Mouse (Mus musculus) liver, postnatal 0 days (tissue): ENCODE measurements around the gene Zfp143. TPM values are rescaled to one million over a fixed set of nuclear protein-coding genes. Genes with fewer than 3 reads are reported as not detected.
A peak's percentile ranks its signal among the peaks of the same experiment; 100 is the strongest.
"Not testable (repeated sequence)": the region's sequence is repeated elsewhere in the genome, so short reads cannot be mapped to it uniquely, and the experiment has no call there.

Source experiments
- ATAC-seq: fragments of 200-750 bp; cut with Nextera tagmentation; 2 replicates; pipeline ENCODE4 v1.8.0; 2017; ENCODE audit warnings: mild to moderate bottlenecking, moderate library complexity
- DNase-seq: peaks from one replicate; pipeline ENCODE4 v3.0.0-alpha.2; 2016
- H3K27ac ChIP-seq: fragments of 300-500 bp; sonication (generic); 2 replicates; pipeline ENCODE4 v1.5.1; 2014; ENCODE audit warnings: antibody characterized with exemption, moderate library complexity, mild to moderate bottlenecking, low read depth
- H3K27me3 ChIP-seq: fragments of 300-500 bp; sonication (generic); 2 replicates; pipeline ENCODE4 v1.6.1; 2014; ENCODE audit warnings: low read length, control low read depth, mixed read lengths; ENCODE audit not compliant: insufficient read depth
- H3K36me3 ChIP-seq: fragments of 300-500 bp; sonication (generic); replicated peaks from 2 replicates; pipeline ENCODE4 v1.6.1; 2014; ENCODE audit warnings: mild to moderate bottlenecking, control low read depth, low read length, moderate library complexity, mixed read lengths; ENCODE audit not compliant: insufficient read depth
- H3K4me1 ChIP-seq: fragments of 300-500 bp; sonication (generic); 2 replicates; pipeline ENCODE4 v1.6.1; 2014; ENCODE audit warnings: antibody characterized with exemption, mild to moderate bottlenecking, control low read depth; ENCODE audit not compliant: insufficient read depth
- H3K4me2 ChIP-seq: fragments of 300-500 bp; sonication (generic); 2 replicates; pipeline ENCODE4 v1.6.1; 2014; ENCODE audit warnings: low read depth, mild to moderate bottlenecking, low read length, moderate library complexity, mixed read lengths
- H3K4me3 ChIP-seq: fragments of 300-500 bp; sonication (generic); 2 replicates; pipeline ENCODE4 v1.5.1; 2014; ENCODE audit warnings: low read depth, low read length
- H3K9ac ChIP-seq: fragments of 300-500 bp; sonication (generic); replicated peaks from 2 replicates; pipeline ENCODE4 v1.6.1; 2014; ENCODE audit warnings: mild to moderate bottlenecking, moderate library complexity
- H3K9me3 ChIP-seq: fragments of 300-500 bp; sonication (generic); 2 replicates; pipeline ENCODE4 v1.6.1; 2016; ENCODE audit warnings: mild to moderate bottlenecking, control low read depth, low read length, mixed read lengths
- CTCF ChIP-seq: sonication (generic); IDR thresholded peaks from 2 replicates; pipeline ENCODE4 v1.5.1; 2016; ENCODE audit warnings: antibody characterized with exemption, low read depth
- EP300 ChIP-seq: IDR thresholded peaks from 2 replicates; pipeline ENCODE4 v1.6.1; 2016; ENCODE audit warnings: antibody characterized with exemption, low read depth, mild to moderate bottlenecking
- WGBS: fragments of 180-500 bp; shearing (Covaris S2); extraction: QIAGEN DNeasy Blood & Tissue Kit; methylation state at CpG from one replicate; pipeline ENCODE4 v1.1.7; 2014; ENCODE audit not compliant: insufficient replicate concordance; 5-methylcytosine and 5-hydroxymethylcytosine counted together
- polyA plus RNA-seq: library from polyadenylated mRNA; unstranded; fragments of >200 nt; fragmentation: Nextera tagmentation; extraction: Ambion mirVana; gene quantifications from 2 replicates; pipeline ENCODE4 v1.2.1, GENCODE M21; 2015

Zfp143 gene
- polyA plus RNA-seq, 1 experiment from 2014 or later: 5.2 TPM

GRCm38 (mm10) chr7:110026594-110026993 lies 34.4 kb upstream of the Zfp143 start:
- TF ChIP-seq CTCF (no peak), EP300 (no peak)
- Histone ChIP-seq H3K36me3 (peaks cover 24% of the 10 kb centered on the region), H3K27ac (no peak overlapping the region), H3K9ac (no peak overlapping the region), H3K4me1 (peaks cover 5% of the 10 kb centered on the region; the same call in 1 of the 2 replicates), H3K4me3 (no peak overlapping the region), H3K27me3 (no peaks in the 10 kb centered on the region), H3K4me2 (no peak overlapping the region), H3K9me3 (no peaks in the 10 kb centered on the region)
- no peak for DNase-seq
- WGBS: 84% methylated on average over 2 of the region's 2 CpGs
- no peak for ATAC-seq

GRCm38 (mm10) chr7:110028826-110029225 lies 32.2 kb upstream of the Zfp143 start:
- H3K9ac ChIP-seq: no peak overlapping the region
- WGBS: 52% methylated on average over 1 of the region's 1 CpGs
- peaks cover 41% of the 10 kb centered on the region for H3K36me3 ChIP-seq
- no peaks in the 10 kb centered on the region for H3K4me1 ChIP-seq
- ATAC-seq (no peak), DNase-seq (no peak)
- no peak overlapping the region for H3K4me3 ChIP-seq
- no peak overlapping the region for H3K27ac ChIP-seq
- no peak overlapping the region for H3K4me2 ChIP-seq
- TF ChIP-seq EP300: no peak
- no peak for TF ChIP-seq CTCF
- no peaks in the 10 kb centered on the region for H3K27me3 ChIP-seq
- H3K9me3 ChIP-seq: no peaks in the 10 kb centered on the region

- DNase-seq: no peak
- Histone ChIP-seq H3K4me2 (no peak overlapping the region), H3K27ac (no peak overlapping the region), H3K4me1 (no peaks in the 10 kb centered on the region), H3K36me3 (peaks cover 50% of the 10 kb centered on the region), H3K9me3 (no peaks in the 10 kb centered on the region), H3K9ac (no peak overlapping the region), H3K4me3 (no peak overlapping the region), H3K27me3 (no peaks in the 10 kb centered on the region)
- TF ChIP-seq CTCF (no peak), EP300 (no peak)
- no peak for ATAC-seq
- WGBS: 73% methylated on average over 3 of the region's 3 CpGs
Observed at GRCm38 (mm10) chr7:110030342-110030741, 30.7 kb upstream of the Zfp143 start.

- peaks cover 11% of the 10 kb centered on the region for H3K4me1 ChIP-seq
- H3K27ac ChIP-seq, H3K4me2 ChIP-seq, DNase-seq, ATAC-seq, H3K9me3 ChIP-seq, H3K9ac ChIP-seq, H3K27me3 ChIP-seq, H3K4me3 ChIP-seq: not testable (repeated sequence)
- 87% methylated on average over 2 of the region's 2 CpGs for WGBS
- peaks cover 31% of the 10 kb centered on the region for H3K36me3 ChIP-seq
Observed at GRCm38 (mm10) chr7:110057723-110058122, 3.3 kb upstream of the Zfp143 start.

GRCm38 (mm10) chr7:110059092-110059785 lies 1.8 kb upstream of the Zfp143 start:
- Histone ChIP-seq H3K9me3 (no peaks in the 10 kb centered on the region), H3K27me3 (no peaks in the 10 kb centered on the region), H3K36me3 (peaks cover 18% of the 10 kb centered on the region), H3K4me2 (peak overlapping the region; percentile 77; the same call in 1 of the 2 replicates), H3K4me1 (peaks cover 26% of the 10 kb centered on the region), H3K27ac (no peak overlapping the region), H3K4me3 (no peak overlapping the region; the same call in 1 of the 2 replicates), H3K9ac (no peak overlapping the region)
- 70% methylated on average over 12 of the region's 12 CpGs for WGBS
- peak; percentile 18 for DNase-seq
- no peak for ATAC-seq
- TF ChIP-seq EP300 (no peak), CTCF (peak; percentile 49)

GRCm38 (mm10) chr7:110060106-110060668 lies 830 bp upstream of the Zfp143 start:
- peaks cover 13% of the 10 kb centered on the region for H3K36me3 ChIP-seq
- peak overlapping the region; percentile 92 for H3K4me3 ChIP-seq
- DNase-seq (no peak), ATAC-seq (no peak)
- H3K4me2 ChIP-seq: peak overlapping the region; percentile 77
- no peaks in the 10 kb centered on the region for H3K9me3 ChIP-seq
- H3K27ac ChIP-seq: peak overlapping the region; percentile 99
- peaks cover 28% of the 10 kb centered on the region for H3K4me1 ChIP-seq
- TF ChIP-seq CTCF (no peak), EP300 (no peak)
- 16% methylated on average over 5 of the region's 5 CpGs for WGBS
- no peaks in the 10 kb centered on the region for H3K27me3 ChIP-seq
- H3K9ac ChIP-seq: peak overlapping the region; percentile 99
